Mouse (Mus musculus) lung, adult 2 months (tissue): ENCODE data around the gene Psmb4.

ENCODE experiments used
- CTCF ChIP-seq: fragments of 200-500 bp; IDR thresholded peaks from 2 replicates; pipeline ENCODE4 v1.5.1; 2011; ENCODE audit warnings: mild to moderate bottlenecking, low read length, control low read depth; ENCODE audit not compliant: insufficient read depth
- POLR2A ChIP-seq: fragments of 200-500 bp; IDR thresholded peaks from 2 replicates; pipeline ENCODE4 v1.6.1; 2011; ENCODE audit warnings: low read depth, mild to moderate bottlenecking, control low read depth, low read length, borderline replicate concordance; ENCODE audit errors: extremely low read depth

DNA sequence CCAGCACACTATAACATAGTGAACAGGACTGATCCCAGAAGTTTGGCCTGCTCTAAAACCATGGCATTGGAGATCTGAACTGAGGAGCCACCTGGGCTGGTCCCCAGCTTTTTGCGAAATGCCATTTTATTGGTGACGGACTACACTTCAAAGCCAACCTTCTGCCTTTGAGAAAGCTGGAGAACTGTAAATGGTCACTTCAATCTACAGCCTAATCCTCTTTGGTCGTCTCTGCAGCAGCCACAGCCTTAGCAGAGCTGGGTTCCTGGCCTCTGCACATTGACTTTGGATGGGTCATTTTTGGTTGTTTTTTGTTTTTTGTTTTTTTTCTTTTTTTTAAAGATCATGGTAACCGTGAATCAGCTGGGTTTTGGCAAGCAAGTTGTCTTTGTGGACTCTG is 4.9 kb downstream of the Psmb4 start:
- TF ChIP-seq POLR2A: no peak
- no peak for TF ChIP-seq CTCF
